Mouse (Mus musculus): ENCODE results near the gene Rusc2.
A peak's percentile ranks its signal among the peaks of the same experiment; 100 is the strongest.

Gene Rusc2

GRCm38 (mm10) chr4:43381408-43382154, at the start of gene Rusc2:
Rusc2 (plus strand) TSS chr4:43381979.
- DNase-seq (ENCODE audit: low read depth, low spot score): peak; percentile 98

GRCm38 (mm10) chr4:43334771-43335170, 47.0 kb upstream of the Rusc2 start:
- no peak for DNase-seq (ENCODE audit: low read depth, low spot score)

GRCm38 (mm10) chr4:43336176-43336575, 45.6 kb upstream of the Rusc2 start:
- no peak for DNase-seq (ENCODE audit: low read depth, low spot score)

GRCm38 (mm10) chr4:43340096-43340804, 41.5 kb upstream of the Rusc2 start:
- DNase-seq (ENCODE audit: low read depth, low spot score): no peak

DNA sequence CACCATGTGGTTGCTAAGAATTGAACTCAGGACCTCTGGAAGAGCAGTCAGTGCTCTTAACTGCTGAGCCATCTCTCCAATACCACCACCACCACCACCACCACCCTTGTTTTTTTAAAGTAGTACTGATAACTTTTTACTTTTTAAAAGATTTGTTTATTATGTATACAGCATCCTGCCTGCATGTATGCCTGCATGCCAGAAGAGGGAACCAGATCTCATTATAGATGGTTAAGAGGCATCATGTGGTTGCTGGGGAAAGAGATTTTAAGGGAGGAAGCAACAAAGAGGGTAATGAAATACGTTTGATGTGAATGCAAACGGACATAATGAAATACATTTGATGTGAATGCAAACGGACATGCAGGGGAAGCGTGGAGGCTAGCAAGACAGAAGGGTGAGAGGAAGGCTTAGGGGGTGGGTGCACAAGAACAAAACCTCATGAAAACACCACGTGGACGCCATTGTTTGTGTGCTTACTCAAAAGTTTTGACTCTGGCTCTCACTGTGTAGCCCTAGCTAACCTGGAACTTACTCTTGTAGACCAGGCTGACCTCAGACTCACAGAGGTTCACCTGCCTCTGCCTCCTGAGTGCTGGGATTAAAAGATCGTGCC, 40.4 kb upstream of the Rusc2 start:
- DNase-seq (ENCODE audit: low read depth, low spot score): no peak

GRCm38 (mm10) chr4:43342443-43342842, 39.3 kb upstream of the Rusc2 start:
- no peak for DNase-seq (ENCODE audit: low read depth, low spot score)

GRCm38 (mm10) chr4:43344932-43345331, 36.8 kb upstream of the Rusc2 start:
- DNase-seq (ENCODE audit: low read depth, low spot score): no peak

GRCm38 (mm10) chr4:43349206-43349605, 32.6 kb upstream of the Rusc2 start:
- no peak for DNase-seq (ENCODE audit: low read depth, low spot score)

DNA sequence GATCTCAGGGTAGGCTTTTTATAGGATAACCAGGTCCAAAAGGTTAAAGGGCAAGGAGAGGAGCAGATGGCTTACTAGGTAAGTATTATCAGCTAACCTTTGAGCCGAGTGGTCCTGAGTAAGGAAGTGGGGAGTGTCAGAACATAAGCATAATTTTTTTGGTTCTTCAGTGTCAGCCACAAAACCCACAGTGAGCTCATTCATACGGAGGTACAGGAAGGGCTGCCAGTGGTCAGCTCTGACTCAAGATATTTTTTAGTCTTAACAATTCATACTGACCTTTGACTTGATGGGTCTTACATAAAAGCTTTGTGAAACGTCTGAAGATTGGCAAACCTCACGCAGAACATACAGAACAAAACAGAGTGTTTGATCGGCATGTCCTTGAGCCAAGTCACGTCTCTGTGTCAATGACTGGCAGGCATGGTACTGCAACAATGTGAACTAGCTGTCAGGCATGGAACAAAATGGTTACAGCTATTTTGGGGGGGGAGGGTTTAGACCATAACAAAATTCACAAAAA, 31.7 kb upstream of the Rusc2 start:
- no peak for DNase-seq (ENCODE audit: low read depth, low spot score)

DNA sequence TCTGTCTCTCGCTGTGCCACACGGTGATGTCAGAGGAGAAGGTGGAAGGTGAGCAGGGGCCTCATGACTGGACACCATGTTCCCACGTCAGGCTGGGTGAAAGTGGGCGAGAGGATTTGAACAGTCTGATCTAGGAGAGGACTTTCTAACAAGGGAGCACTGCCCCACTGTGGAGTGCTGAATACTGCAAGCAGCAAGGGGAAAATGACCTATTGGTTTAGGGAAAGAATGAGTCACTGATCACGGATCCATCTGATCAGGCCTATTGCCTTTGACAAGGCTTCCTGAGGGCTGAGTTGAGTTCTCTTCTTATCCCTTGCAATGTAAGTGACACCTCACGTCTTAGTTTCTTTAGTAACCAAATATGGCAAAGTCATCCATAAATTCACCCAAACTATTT, 28.1 kb upstream of the Rusc2 start:
- no peak for DNase-seq (ENCODE audit: low read depth, low spot score)

GRCm38 (mm10) chr4:43364914-43365560, 16.7 kb upstream of the Rusc2 start:
- no peak for DNase-seq (ENCODE audit: low read depth, low spot score)

GRCm38 (mm10) chr4:43367295-43367694, 14.5 kb upstream of the Rusc2 start:
- no peak for DNase-seq (ENCODE audit: low read depth, low spot score)

DNA sequence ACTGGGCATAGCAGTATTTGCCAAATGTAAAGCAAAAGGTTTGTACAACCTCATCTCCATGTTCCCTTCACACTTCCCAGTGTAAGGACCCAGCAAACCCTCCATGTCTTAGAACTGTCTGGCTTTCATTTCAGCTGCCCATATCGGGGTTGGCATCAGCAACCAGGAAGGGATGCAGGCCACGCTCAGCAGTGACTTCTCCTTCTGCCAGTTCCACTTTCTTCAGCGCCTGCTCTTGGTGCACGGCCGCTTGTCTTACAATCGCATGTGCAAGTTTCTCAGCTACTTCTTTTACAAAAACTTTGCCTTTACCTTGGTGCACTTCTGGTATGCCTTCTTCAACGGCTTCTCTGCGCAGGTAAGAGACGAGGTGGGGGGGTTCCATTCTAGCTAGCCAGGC, 14.0 kb upstream of the Rusc2 start:
- DNase-seq (ENCODE audit: low read depth, low spot score): no peak

GRCm38 (mm10) chr4:43371406-43371805, 10.4 kb upstream of the Rusc2 start:
- DNase-seq (ENCODE audit: low read depth, low spot score): no peak

- DNase-seq (ENCODE audit: low read depth, low spot score): peak; percentile 10
Observed at GRCm38 (mm10) chr4:43372155-43372554, 9.6 kb upstream of the Rusc2 start.

DNA sequence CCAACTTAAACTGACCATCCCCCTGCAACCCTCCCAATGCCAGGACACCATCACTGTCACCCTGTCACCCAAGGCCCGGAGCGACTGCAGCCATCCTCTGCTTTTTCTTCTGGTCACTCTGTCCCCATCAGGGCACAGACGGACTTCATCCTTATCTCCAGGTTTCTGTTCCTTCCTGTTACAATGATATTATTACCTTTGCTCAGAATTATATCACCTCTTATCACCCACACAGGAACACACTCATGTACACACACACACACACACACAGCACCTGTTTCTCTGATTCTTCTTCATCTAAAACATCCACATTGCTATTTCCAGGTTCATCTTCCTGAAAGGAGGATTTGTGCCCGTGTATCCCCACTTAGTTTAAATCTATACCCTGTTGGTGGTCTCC, 7.5 kb upstream of the Rusc2 start:
- no peak for DNase-seq (ENCODE audit: low read depth, low spot score)

GRCm38 (mm10) chr4:43379601-43380000, 2.2 kb upstream of the Rusc2 start:
- no peak for DNase-seq (ENCODE audit: low read depth, low spot score)

GRCm38 (mm10) chr4:43380951-43381350, 828 bp upstream of the Rusc2 start:
- DNase-seq (ENCODE audit: low read depth, low spot score): peak; percentile 24

- DNase-seq (ENCODE audit: low read depth, low spot score): peak; percentile 56
Observed at GRCm38 (mm10) chr4:43382155-43383020, 609 bp downstream of the Rusc2 start.

GRCm38 (mm10) chr4:43383246-43384082, 1.7 kb downstream of the Rusc2 start:
- DNase-seq (ENCODE audit: low read depth, low spot score): peak; percentile 66
